Mouse (Mus musculus) gastrocnemius, adult 18-20 months (tissue): Measurements from ENCODE around the gene Dbr1. TPM values are rescaled to one million over a fixed set of nuclear protein-coding genes. Genes with fewer than 3 reads are reported as not detected.
A peak's percentile ranks its signal among the peaks of the same experiment; 100 is the strongest.
"Not testable (repeated sequence)": the region's sequence is repeated elsewhere in the genome, so short reads cannot be mapped to it uniquely, and the experiment has no call there.

Experiments used
- DNase-seq: peaks from one replicate; pipeline ENCODE4 v3.0.0; 2021; ENCODE audit warnings: low spot score
- long read RNA-seq, 2 experiments: library from polyadenylated mRNA; stranded (forward); transcript quantifications; one replicate each; pipeline ENCODE4 v2.0.0; 2021
- total RNA-seq, 2 experiments: library from RNA; stranded (reverse); gene quantifications; 2 replicates each; pipeline ENCODE4 v1.2.3; 2021

The Dbr1 gene
- 1 to 10 TPM; 3.9 to 4.6 TPM for total RNA-seq
- long read RNA-seq, experiment 1, partial matches to known transcripts, result 1 of 7 reads
- long read RNA-seq, experiment 1, other reads (novel, unspliced or antisense), result 2 of 7 reads
- long read RNA-seq, experiment 2, transcript Dbr1-201 (8 exons, 2,261 nt), result major isoform, 8 of 9 reads
- long read RNA-seq, experiment 2, partial matches to known transcripts, result 0 of 9 reads
- long read RNA-seq, experiment 2, other reads (novel, unspliced or antisense), result 1 of 9 reads

- DNase-seq, result peak; percentile 94
Measured at GRCm38 (mm10) chr9:99575677-99576480, at the start of gene Dbr1. TSS of gene Dbr1 (plus strand) at chr9:99575799.

GRCm38 (mm10) chr9:99531865-99532264 lies 43.7 kb upstream of the Dbr1 start:
- DNase-seq, result no peak

- no peak for DNase-seq
Measured at GRCm38 (mm10) chr9:99546259-99546658, 29.3 kb upstream of the Dbr1 start.

GRCm38 (mm10) chr9:99552068-99552467 lies 23.5 kb upstream of the Dbr1 start:
- DNase-seq, result no peak

- peak; percentile 40 for DNase-seq
Measured at GRCm38 (mm10) chr9:99553049-99553448, 22.6 kb upstream of the Dbr1 start.

- no peak for DNase-seq
Measured at GRCm38 (mm10) chr9:99554052-99554451, 21.5 kb upstream of the Dbr1 start.

GRCm38 (mm10) chr9:99555253-99555652 lies 20.3 kb upstream of the Dbr1 start:
- no peak for DNase-seq

GRCm38 (mm10) chr9:99557580-99558300 lies 17.9 kb upstream of the Dbr1 start:
- DNase-seq, result no peak

- DNase-seq, result no peak
Measured at GRCm38 (mm10) chr9:99558824-99559556, 16.6 kb upstream of the Dbr1 start.

- no peak for DNase-seq
Measured at GRCm38 (mm10) chr9:99559557-99559904, 16.1 kb upstream of the Dbr1 start.

GRCm38 (mm10) chr9:99560389-99560788 lies 15.2 kb upstream of the Dbr1 start:
- DNase-seq, result no peak

- DNase-seq, result peak; percentile 51
Measured at GRCm38 (mm10) chr9:99563714-99564113, 11.9 kb upstream of the Dbr1 start.

- no peak for DNase-seq
Measured at GRCm38 (mm10) chr9:99568023-99568346, 7.6 kb upstream of the Dbr1 start.

GRCm38 (mm10) chr9:99568347-99569070 lies 7.1 kb upstream of the Dbr1 start, which contains the start of gene Armc8:
TSS of gene Armc8 (minus strand) at chr9:99568899.
- DNase-seq, result peak; percentile 89

- no peak for DNase-seq
Measured at GRCm38 (mm10) chr9:99569071-99569397, 6.6 kb upstream of the Dbr1 start.

- peak; percentile 19 for DNase-seq
Measured at GRCm38 (mm10) chr9:99580655-99581054, 5.1 kb downstream of the Dbr1 start.

- peak; percentile 45 for DNase-seq
Measured at GRCm38 (mm10) chr9:99587505-99588202, 12.1 kb downstream of the Dbr1 start.

GRCm38 (mm10) chr9:99591144-99591543 lies 15.5 kb downstream of the Dbr1 start:
- no peak for DNase-seq

GRCm38 (mm10) chr9:99599127-99599526 lies 23.5 kb downstream of the Dbr1 start:
- DNase-seq, result not testable (repeated sequence)

GRCm38 (mm10) chr9:99603566-99603965 lies 28.0 kb downstream of the Dbr1 start:
- no peak for DNase-seq

GRCm38 (mm10) chr9:99612202-99612601 lies 36.6 kb downstream of the Dbr1 start, which contains the start of gene A4gnt:
TSS of gene A4gnt (plus strand) at chr9:99612502.
- no peak for DNase-seq
